Comparison of ENCODE assay signal across 8 mouse cellular contexts in the genomic region with DNA sequence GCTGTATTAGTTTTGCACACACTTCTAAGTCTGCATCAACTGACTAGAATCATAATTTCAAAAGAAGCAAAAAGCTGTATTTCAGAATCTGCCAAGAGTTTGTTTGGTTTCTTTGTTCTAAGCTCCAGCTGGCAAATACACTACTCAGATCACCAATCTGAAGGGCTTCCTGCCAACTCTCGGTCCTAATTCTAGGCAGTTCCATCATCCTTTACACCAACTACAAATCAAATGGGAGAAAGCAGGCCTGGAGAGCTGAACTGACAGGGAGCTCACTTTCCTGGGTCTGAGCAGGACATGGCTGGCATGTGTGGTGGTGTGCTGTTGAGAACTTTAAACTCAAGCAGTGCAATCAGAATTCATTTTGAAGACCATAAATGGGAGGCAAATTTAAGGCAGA.
DNase-seq lines count a peak whose midpoint lies in the region; ATAC-seq and TF ChIP-seq lines count a peak whose summit lies in the region.

No protein-coding gene starts in this region.

- H3K4me2 ChIP-seq in kidney, postnatal 0 days (ENCODE audit: low read length) = no peak overlapping the region
- H3K4me2 ChIP-seq in lung, embryonic 15.5 days = peak overlapping the region; percentile 4; the same call in 1 of the 2 replicates

- H3K9ac ChIP-seq in kidney, postnatal 0 days (ENCODE audit: low read depth, low read length) = no peak overlapping the region
- H3K9ac ChIP-seq in lung, embryonic 15.5 days = no peak overlapping the region

- intact Hi-C loops in gastrocnemius, adult 2 months (cut with DNase I) = loop anchor here (5.0 kb wide), 1 partner anchor 35 kb away; no protein-coding TSS in a partner anchor

- H3K27me3 ChIP-seq in kidney, postnatal 0 days (ENCODE audit: insufficient read depth, low read length) = no peaks in the 10 kb centered on the region
- no peaks in the 10 kb centered on the region for H3K27me3 ChIP-seq in lung, embryonic 15.5 days

- H3K9me3 ChIP-seq in kidney, postnatal 0 days (replicated peaks; ENCODE audit: low read length) = no peaks in the 10 kb centered on the region
- no peaks in the 10 kb centered on the region for H3K9me3 ChIP-seq in lung, embryonic 15.5 days

- no peak overlapping the region for H3K4me3 ChIP-seq in gastrocnemius, adult 2 months
- H3K4me3 ChIP-seq in kidney, postnatal 0 days (replicated peaks; ENCODE audit: low read depth, low read length) = no peak overlapping the region
- no peak overlapping the region for H3K4me3 ChIP-seq in lung, embryonic 15.5 days

- DNase-seq in gastrocnemius, adult 2 months = peak; percentile 47
- no peak for DNase-seq in gastrocnemius, postnatal 25 days
- DNase-seq in adrenal gland, adult 8-10 months = peak; percentile 26
- DNase-seq in frontal cortex, postnatal 36 days (ENCODE audit: low spot score in 2 of 2) = peak; percentile 42 to 74
- peak; percentile 54 for DNase-seq in kidney, postnatal 0 days (ENCODE audit: low spot score)
- peak; percentile 31 for DNase-seq in testis, postnatal 14 days (ENCODE audit: low spot score)
- DNase-seq in thymus, postnatal 25 days = no peak

- 13% methylated on average over 1 of the region's 1 CpGs for WGBS in kidney, postnatal 0 days
- WGBS in lung, embryonic 15.5 days = 8% methylated on average over 1 of the region's 1 CpGs

- TF ChIP-seq CTCF in gastrocnemius, adult 2 months (IDR thresholded peaks at IDR 0.05) = no peak
- TF ChIP-seq CTCF in kidney, postnatal 0 days (IDR thresholded peaks at IDR 0.05; ENCODE audit: low read depth) = no peak

- no peak for ATAC-seq in kidney, postnatal 0 days (replicated peaks; ENCODE audit: low FRiP score, low read depth)
- ATAC-seq in lung, embryonic 15.5 days (ENCODE audit: borderline replicate concordance, extremely low read depth, low FRiP score, low TSS enrichment) = peak; percentile 80; the same call in 1 of the 2 replicates

- H3K4me1 ChIP-seq in kidney, postnatal 0 days (replicated peaks; ENCODE audit: insufficient read depth, low read length) = peaks cover 16% of the 10 kb centered on the region
- H3K4me1 ChIP-seq in lung, embryonic 15.5 days = peaks cover 53% of the 10 kb centered on the region

- peak overlapping the region; percentile 31; the same call in 1 of the 2 replicates for H3K27ac ChIP-seq in gastrocnemius, adult 2 months
- no peak overlapping the region for H3K27ac ChIP-seq in kidney, postnatal 0 days
- H3K27ac ChIP-seq in lung, embryonic 15.5 days = peak overlapping the region; percentile 60

- no peaks in the 10 kb centered on the region for H3K36me3 ChIP-seq in kidney, postnatal 0 days (ENCODE audit: insufficient read depth, low read length)
- H3K36me3 ChIP-seq in lung, embryonic 15.5 days = no peaks in the 10 kb centered on the region

Comparison
In these comparisons a context has a peak if more than half of its experiments do, and no peak if none do; other contexts are left out.
1. DNase-seq: peak in gastrocnemius, adult 2 months (single experiment), adrenal gland, adult 8-10 months (single experiment), frontal cortex, postnatal 36 days (2 of 2), kidney, postnatal 0 days (single experiment) and testis, postnatal 14 days (single experiment); none in gastrocnemius, postnatal 25 days (single experiment) and thymus, postnatal 25 days (single experiment).